Mouse (Mus musculus) heart, embryonic 14.5 days (tissue): ENCODE data around the gene Znrf3. TPM values are rescaled to one million over a fixed set of nuclear protein-coding genes. Genes with fewer than 3 reads are reported as not detected.

Experiments used
- ATAC-seq: fragments of 200-750 bp; cut with Nextera tagmentation; 2 replicates; pipeline ENCODE4 v1.8.0; 2017; ENCODE audit warnings: low read depth, moderate TSS enrichment; ENCODE audit not compliant: insufficient number of reproducible peaks, insufficient read depth, low FRiP score
- H3K27ac ChIP-seq, 2 experiments: fragments of 200-500 bp in 1 of 2; fragments of 300-500 bp in 1 of 2; sonication (generic) in 1 of 2; replicated peaks in 1 of 2; 2 replicates each; pipeline ENCODE4 v1.5.1; 2012 to 2014; ENCODE audit warnings: low read depth in 2 of 2, low read length in 2 of 2, control low read depth in 1 of 2, mild to moderate bottlenecking in 1 of 2, mixed read lengths in 1 of 2; ENCODE audit not compliant: control insufficient read depth in 1 of 2, insufficient read depth in 1 of 2
- H3K27me3 ChIP-seq: fragments of 300-500 bp; sonication (generic); 2 replicates; pipeline ENCODE4 v1.6.1; 2014; ENCODE audit warnings: mild to moderate bottlenecking, low read length, control low read depth; ENCODE audit not compliant: control insufficient read depth, insufficient read depth
- H3K36me3 ChIP-seq: fragments of 300-500 bp; sonication (generic); 2 replicates; pipeline ENCODE4 v1.6.1; 2014; ENCODE audit warnings: mild to moderate bottlenecking, control low read depth, low read length, mixed read lengths; ENCODE audit not compliant: control insufficient read depth, insufficient read depth
- H3K4me1 ChIP-seq, 2 experiments: fragments of 200-500 bp in 1 of 2; fragments of 300-500 bp in 1 of 2; sonication (generic) in 1 of 2; 2 replicates each; pipeline ENCODE4 v1.6.1; 2012 to 2014; ENCODE audit warnings: low read length in 2 of 2, control low read depth in 1 of 2, mixed read lengths in 1 of 2; ENCODE audit not compliant: control insufficient read depth in 2 of 2, insufficient read depth in 2 of 2
- H3K4me2 ChIP-seq: fragments of 300-500 bp; sonication (generic); 2 replicates; pipeline ENCODE4 v1.6.1; 2014; ENCODE audit warnings: mild to moderate bottlenecking, low read length
- H3K4me3 ChIP-seq, 2 experiments: fragments of 200-500 bp in 1 of 2; fragments of 300-500 bp in 1 of 2; sonication (generic) in 1 of 2; 2 replicates each; pipeline ENCODE4 v1.5.1; 2012 to 2014; ENCODE audit warnings: low read length in 2 of 2, mild to moderate bottlenecking in 2 of 2, control low read depth in 1 of 2, low read depth in 1 of 2, moderate library complexity in 1 of 2; ENCODE audit not compliant: control insufficient read depth in 1 of 2, insufficient read depth in 1 of 2
- H3K9ac ChIP-seq: fragments of 300-500 bp; sonication (generic); 2 replicates; pipeline ENCODE4 v1.6.1; 2014; ENCODE audit warnings: mild to moderate bottlenecking, low read length
- H3K9me3 ChIP-seq: fragments of 300-500 bp; sonication (generic); 2 replicates; pipeline ENCODE4 v1.6.1; 2016; ENCODE audit warnings: low read length, control low read depth; ENCODE audit not compliant: control insufficient read depth
- WGBS: fragments of 180-500 bp; shearing (Covaris S2); extraction: QIAGEN DNeasy Blood & Tissue Kit; methylation state at CpG from one replicate; pipeline ENCODE4 v1.1.7; 2014; 5-methylcytosine and 5-hydroxymethylcytosine counted together
- polyA plus RNA-seq: library from polyadenylated mRNA; unstranded; fragments of >200 nt; fragmentation: Nextera tagmentation; extraction: Ambion mirVana; gene quantifications from 2 replicates; pipeline ENCODE4 v1.2.1, GENCODE M21; 2014

Znrf3 gene
- polyA plus RNA-seq, 1 experiment from 2014 or later, result 7.5 TPM

- H3K4me1 ChIP-seq, result peaks cover 28 to 66% of the 10 kb centered on the region in 2 experiments
- ATAC-seq, result no peak
- H3K27me3 ChIP-seq, result no peaks in the 10 kb centered on the region
- 27% methylated on average over 2 of the region's 2 CpGs for WGBS
- no peaks in the 10 kb centered on the region for H3K36me3 ChIP-seq
- peak overlapping the region; percentile 50 for H3K4me2 ChIP-seq
- no peak overlapping the region for H3K4me3 ChIP-seq
- peak overlapping the region; percentile 58; the same call in 1 of the 2 replicates for H3K9ac ChIP-seq
- no peaks in the 10 kb centered on the region for H3K9me3 ChIP-seq
- peak overlapping the region; percentile 93 to 94 for H3K27ac ChIP-seq
Measured at GRCm38 (mm10) chr11:5414856-5415616, 29.6 kb downstream of the Znrf3 start.

- no peak overlapping the region for H3K27ac ChIP-seq
- H3K9ac ChIP-seq, result no peak overlapping the region
- H3K9me3 ChIP-seq, result no peaks in the 10 kb centered on the region
- peaks cover 28 to 62% of the 10 kb centered on the region in 2 experiments for H3K4me1 ChIP-seq
- H3K36me3 ChIP-seq, result no peaks in the 10 kb centered on the region
- no peak for ATAC-seq
- H3K4me2 ChIP-seq, result no peak overlapping the region
- H3K4me3 ChIP-seq, result no peak overlapping the region
- WGBS, result 46% methylated on average over 2 of the region's 2 CpGs
- H3K27me3 ChIP-seq, result no peaks in the 10 kb centered on the region
Measured at GRCm38 (mm10) chr11:5412644-5413190, 31.9 kb downstream of the Znrf3 start.

GRCm38 (mm10) chr11:5411577-5411976 is 33.1 kb downstream of the Znrf3 start:
- Histone ChIP-seq H3K36me3 (no peaks in the 10 kb centered on the region), H3K4me1 (peaks cover 23 to 52% of the 10 kb centered on the region in 2 experiments), H3K27me3 (no peaks in the 10 kb centered on the region), H3K4me3 (no peak overlapping the region), H3K27ac (no peak overlapping the region), H3K9ac (no peak overlapping the region), H3K9me3 (no peaks in the 10 kb centered on the region), H3K4me2 (peak overlapping the region; percentile 17; the same call in 1 of the 2 replicates)
- ATAC-seq, result no peak
- 34% methylated on average over 9 of the region's 9 CpGs for WGBS

- H3K9me3 ChIP-seq, result no peaks in the 10 kb centered on the region
Measured at GRCm38 (mm10) chr11:5404180-5404579, 40.5 kb downstream of the Znrf3 start.

GRCm38 (mm10) chr11:5402127-5402733 is 42.4 kb downstream of the Znrf3 start:
- Histone ChIP-seq H3K27ac (no peak overlapping the region), H3K4me2 (no peak overlapping the region), H3K9ac (no peak overlapping the region), H3K4me3 (no peak overlapping the region), H3K4me1 (peaks cover 3 to 8% of the 10 kb centered on the region in 2 experiments; a peak in 2 of 4 replicates), H3K36me3 (no peaks in the 10 kb centered on the region), H3K9me3 (no peaks in the 10 kb centered on the region), H3K27me3 (no peaks in the 10 kb centered on the region)
- ATAC-seq, result no peak
- WGBS, result 90% methylated on average over 4 of the region's 4 CpGs

More at GRCm38 (mm10) chr11:5404180-5404579, 40.5 kb downstream of the Znrf3 start:
- Histone ChIP-seq H3K4me1 (peaks cover 3 to 8% of the 10 kb centered on the region in 2 experiments; a peak in 2 of 4 replicates), H3K27me3 (no peaks in the 10 kb centered on the region), H3K9ac (no peak overlapping the region), H3K4me3 (no peak overlapping the region), H3K4me2 (no peak overlapping the region), H3K27ac (no peak overlapping the region), H3K36me3 (no peaks in the 10 kb centered on the region)
- ATAC-seq, result no peak
- WGBS, result 50% methylated on average over 2 of the region's 2 CpGs

- H3K4me2 ChIP-seq, result no peak overlapping the region
- H3K36me3 ChIP-seq, result no peaks in the 10 kb centered on the region
- H3K27me3 ChIP-seq, result no peaks in the 10 kb centered on the region
- no peaks in the 10 kb centered on the region for H3K9me3 ChIP-seq
- H3K4me1 ChIP-seq, result peaks cover 0 to 4% of the 10 kb centered on the region in 2 experiments; a peak in 1 of 4 replicates
- no peak overlapping the region for H3K4me3 ChIP-seq
- ATAC-seq, result no peak
- no peak overlapping the region for H3K27ac ChIP-seq
- WGBS, result 71% methylated on average over 3 of the region's 3 CpGs
- no peak overlapping the region for H3K9ac ChIP-seq
Measured at GRCm38 (mm10) chr11:5398301-5399053, 46.2 kb downstream of the Znrf3 start.
